Mouse (Mus musculus) heart, adult 2 months (tissue): ENCODE measurements around the gene Gm20388.

Experiments
- CTCF ChIP-seq: fragments of 200-600 bp; IDR thresholded peaks from 2 replicates; pipeline ENCODE4 v1.8.1; 2022; ENCODE audit warnings: antibody characterized with exemption, mild to moderate bottlenecking, moderate library complexity
- POLR2A ChIP-seq: fragments of 200-500 bp; IDR thresholded peaks from 2 replicates; pipeline ENCODE4 v1.6.1; 2011; ENCODE audit warnings: mild to moderate bottlenecking, low read depth, low read length, control low read depth; ENCODE audit not compliant: insufficient read depth

- TF ChIP-seq POLR2A (no peak), CTCF (no peak)
These were observed 1087.3 kb downstream of the Gm20388 start for GRCm38 (mm10) chr8:120997926-120998325.
